Mouse (Mus musculus): ENCODE measurements around the gene Pdzrn4. TPM values are rescaled to one million over a fixed set of nuclear protein-coding genes. Genes with fewer than 3 reads are reported as not detected.

The Pdzrn4 gene
- polyA plus RNA-seq, 1 experiment from 2014 or later = 0.03 TPM

GRCm38 (mm10) chr15:92752167-92752566, 355.5 kb downstream of the Pdzrn4 start:
- Histone ChIP-seq H3K4me3 (replicated peaks) (no peak overlapping the region), H3K9ac (no peak overlapping the region), H3K27ac (no peak overlapping the region), H3K4me2 (no peak overlapping the region), H3K4me1 (replicated peaks) (no peaks in the 10 kb centered on the region), H3K36me3 (no peaks in the 10 kb centered on the region), H3K27me3 (no peaks in the 10 kb centered on the region), H3K9me3 (replicated peaks) (peaks cover 3% of the 10 kb centered on the region)
- no peak for DNase-seq
- ATAC-seq (ENCODE audit: low read depth) = no peak
- WGBS (ENCODE audit: insufficient replicate concordance) = 80% methylated on average over 17 of the region's 17 CpGs

- Histone ChIP-seq H3K36me3 (no peaks in the 10 kb centered on the region), H3K4me1 (replicated peaks) (no peaks in the 10 kb centered on the region), H3K27ac (no peak overlapping the region), H3K9me3 (replicated peaks) (no peaks in the 10 kb centered on the region), H3K9ac (no peak overlapping the region), H3K4me3 (replicated peaks) (no peak overlapping the region), H3K27me3 (no peaks in the 10 kb centered on the region), H3K4me2 (no peak overlapping the region)
- DNase-seq = no peak
- no peak for ATAC-seq (ENCODE audit: low read depth)
- 77% methylated on average over 13 of the region's 13 CpGs for WGBS (ENCODE audit: insufficient replicate concordance)
These were observed 355.9 kb downstream of the Pdzrn4 start for GRCm38 (mm10) chr15:92752578-92752977.

DNA sequence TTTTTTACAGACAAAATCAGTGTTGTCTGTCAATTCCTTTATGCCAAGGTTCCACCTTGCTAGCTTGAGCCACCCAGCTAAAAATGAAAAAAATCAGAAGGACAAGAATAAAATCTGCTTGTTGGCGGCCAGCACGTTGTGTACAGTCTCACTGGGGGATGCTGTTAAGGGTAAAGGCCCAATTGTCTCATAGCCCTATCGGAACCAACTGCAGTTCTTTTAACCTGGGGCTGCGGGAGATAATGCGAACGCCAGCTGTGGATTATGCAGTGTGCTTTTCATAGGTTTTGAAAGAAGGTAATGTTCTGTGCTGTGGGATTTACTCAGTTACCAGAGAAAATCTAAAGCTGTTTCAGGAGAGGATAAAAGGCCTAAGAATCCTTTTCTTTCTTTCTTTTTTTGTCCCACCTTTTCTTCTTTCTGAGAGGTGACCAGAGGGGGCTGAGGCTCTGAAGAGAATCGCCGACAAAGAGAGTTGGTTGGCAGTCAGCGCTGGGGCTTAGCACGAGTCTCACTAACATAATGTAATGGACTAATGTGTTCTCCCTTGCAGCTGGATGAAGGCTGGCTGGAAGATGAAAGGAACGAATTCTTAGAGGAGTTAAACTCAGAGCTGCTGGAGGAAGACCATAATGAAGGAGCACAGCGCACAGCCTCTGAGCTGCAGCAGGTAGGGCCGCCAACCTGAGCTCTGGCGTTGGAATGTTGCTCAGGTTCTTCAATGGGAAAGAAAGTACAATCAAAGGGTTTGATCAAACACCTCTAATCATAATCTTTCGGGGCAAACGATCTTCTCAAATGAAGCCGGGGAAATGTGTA, 360.6 kb downstream of the Pdzrn4 start:
- no peak overlapping the region for H3K9ac ChIP-seq
- H3K9me3 ChIP-seq (replicated peaks) = no peaks in the 10 kb centered on the region
- ATAC-seq (ENCODE audit: low read depth) = no peak
- no peaks in the 10 kb centered on the region for H3K27me3 ChIP-seq
- no peaks in the 10 kb centered on the region for H3K4me1 ChIP-seq (replicated peaks)
- no peaks in the 10 kb centered on the region for H3K36me3 ChIP-seq
- WGBS (ENCODE audit: insufficient replicate concordance) = 66% methylated on average over 17 of the region's 17 CpGs
- H3K4me2 ChIP-seq = no peak overlapping the region
- H3K4me3 ChIP-seq (replicated peaks) = no peak overlapping the region
- DNase-seq = no peak
- H3K27ac ChIP-seq = no peak overlapping the region

GRCm38 (mm10) chr15:92759001-92759400, 362.3 kb downstream of the Pdzrn4 start:
- 70% methylated on average over 8 of the region's 8 CpGs for WGBS (ENCODE audit: insufficient replicate concordance)
- no peak overlapping the region for H3K4me3 ChIP-seq (replicated peaks)
- H3K27me3 ChIP-seq = no peaks in the 10 kb centered on the region
- no peak overlapping the region for H3K4me2 ChIP-seq
- ATAC-seq (ENCODE audit: low read depth) = no peak
- no peaks in the 10 kb centered on the region for H3K4me1 ChIP-seq (replicated peaks)
- no peaks in the 10 kb centered on the region for H3K36me3 ChIP-seq
- no peaks in the 10 kb centered on the region for H3K9me3 ChIP-seq (replicated peaks)
- no peak for DNase-seq
- no peak overlapping the region for H3K9ac ChIP-seq
- no peak overlapping the region for H3K27ac ChIP-seq

DNA sequence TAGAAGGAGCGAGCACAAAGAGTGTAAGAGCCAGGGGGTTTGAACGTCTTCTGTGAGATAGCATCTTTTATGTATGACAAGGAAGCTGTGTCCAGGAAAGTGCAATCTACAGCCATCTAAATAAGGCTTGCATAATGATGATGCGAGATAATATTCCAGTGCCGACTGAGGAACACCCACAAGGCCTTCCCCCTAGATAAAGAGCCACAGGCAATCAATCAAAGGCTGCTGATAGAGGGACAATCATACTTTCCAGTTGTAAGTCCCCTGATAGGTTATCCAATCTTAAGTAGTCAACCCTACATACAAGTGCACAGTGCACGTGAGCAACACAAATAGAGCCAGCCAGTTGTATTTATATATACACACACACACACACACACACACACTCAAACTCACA, 366.6 kb downstream of the Pdzrn4 start:
- 55% methylated on average over 5 of the region's 5 CpGs for WGBS (ENCODE audit: insufficient replicate concordance)
- no peaks in the 10 kb centered on the region for H3K4me1 ChIP-seq (replicated peaks)
- no peaks in the 10 kb centered on the region for H3K9me3 ChIP-seq (replicated peaks)
- no peak overlapping the region for H3K4me2 ChIP-seq
- ATAC-seq (ENCODE audit: low read depth) = no peak
- H3K36me3 ChIP-seq = no peaks in the 10 kb centered on the region
- H3K4me3 ChIP-seq (replicated peaks) = no peak overlapping the region
- no peak for DNase-seq
- no peak overlapping the region for H3K9ac ChIP-seq
- H3K27ac ChIP-seq = no peak overlapping the region
- H3K27me3 ChIP-seq = no peaks in the 10 kb centered on the region

DNA sequence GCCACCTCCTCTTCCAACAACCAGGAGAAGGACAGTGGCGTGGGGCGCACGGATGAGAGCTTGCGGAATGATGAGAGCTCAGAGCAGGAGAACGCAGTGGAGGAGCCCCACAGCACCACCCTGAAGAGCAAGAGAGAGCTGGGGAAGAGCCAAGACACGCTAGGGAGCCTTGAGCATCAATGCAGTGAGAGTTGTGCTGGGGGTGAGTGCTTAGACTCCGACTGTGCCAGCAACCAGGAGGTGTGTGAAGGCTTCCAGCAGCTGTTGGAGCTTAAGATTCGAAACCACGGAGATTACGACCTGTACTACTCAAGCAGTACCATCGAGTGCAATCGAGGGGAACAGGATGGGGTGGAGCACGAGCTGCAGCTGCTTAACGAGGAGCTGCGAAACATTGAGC, 372.9 kb downstream of the Pdzrn4 start:
- no peaks in the 10 kb centered on the region for H3K4me1 ChIP-seq (replicated peaks)
- H3K27me3 ChIP-seq = no peaks in the 10 kb centered on the region
- H3K36me3 ChIP-seq = no peaks in the 10 kb centered on the region
- H3K4me3 ChIP-seq (replicated peaks) = no peak overlapping the region
- DNase-seq (no peak), ATAC-seq (ENCODE audit: low read depth) (no peak)
- H3K27ac ChIP-seq = no peak overlapping the region
- 72% methylated on average over 15 of the region's 15 CpGs for WGBS (ENCODE audit: insufficient replicate concordance)
- peaks cover 11% of the 10 kb centered on the region; the same call in 1 of the 2 replicates for H3K9me3 ChIP-seq (replicated peaks)
- no peak overlapping the region for H3K9ac ChIP-seq
- no peak overlapping the region for H3K4me2 ChIP-seq

DNA sequence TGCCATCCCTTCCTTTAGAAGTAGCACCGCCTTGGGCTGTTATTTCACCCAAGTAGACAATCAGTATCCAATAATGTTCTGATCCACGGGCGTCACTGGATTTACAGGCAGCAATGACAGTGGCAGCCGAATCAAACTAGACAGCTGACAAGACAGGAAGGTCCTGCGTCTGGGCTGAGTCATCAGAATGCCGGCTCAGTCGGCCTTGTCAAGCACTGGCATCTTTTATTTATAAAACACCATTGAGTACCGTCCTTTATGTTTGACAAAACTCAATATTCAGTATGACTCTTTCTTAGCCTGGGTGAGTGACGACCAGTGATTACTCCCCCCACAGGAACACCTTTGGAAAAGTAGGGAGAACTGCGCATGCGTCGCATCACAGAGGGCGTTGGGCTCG, 391.4 kb downstream of the Pdzrn4 start:
- no peak overlapping the region for H3K27ac ChIP-seq
- WGBS (ENCODE audit: insufficient replicate concordance) = 70% methylated on average over 14 of the region's 14 CpGs
- peaks cover 4% of the 10 kb centered on the region; the same call in 1 of the 2 replicates for H3K9me3 ChIP-seq (replicated peaks)
- no peaks in the 10 kb centered on the region for H3K36me3 ChIP-seq
- no peak overlapping the region for H3K4me2 ChIP-seq
- no peak overlapping the region for H3K4me3 ChIP-seq (replicated peaks)
- no peak for DNase-seq
- no peak overlapping the region for H3K9ac ChIP-seq
- no peaks in the 10 kb centered on the region for H3K27me3 ChIP-seq
- no peak for ATAC-seq (ENCODE audit: low read depth)
- no peaks in the 10 kb centered on the region for H3K4me1 ChIP-seq (replicated peaks)

- H3K36me3 ChIP-seq = no peaks in the 10 kb centered on the region
- ATAC-seq (ENCODE audit: low read depth) = no peak
- no peak for DNase-seq
- H3K27me3 ChIP-seq = no peaks in the 10 kb centered on the region
- no peaks in the 10 kb centered on the region for H3K4me1 ChIP-seq (replicated peaks)
- H3K27ac ChIP-seq = no peak overlapping the region
- H3K4me3 ChIP-seq (replicated peaks) = no peak overlapping the region
- H3K9me3 ChIP-seq (replicated peaks) = no peaks in the 10 kb centered on the region
- no peak overlapping the region for H3K4me2 ChIP-seq
- no peak overlapping the region for H3K9ac ChIP-seq
- 56% methylated on average over 3 of the region's 3 CpGs for WGBS (ENCODE audit: insufficient replicate concordance)
These were observed 397.6 kb downstream of the Pdzrn4 start for GRCm38 (mm10) chr15:92794275-92794674.

DNA sequence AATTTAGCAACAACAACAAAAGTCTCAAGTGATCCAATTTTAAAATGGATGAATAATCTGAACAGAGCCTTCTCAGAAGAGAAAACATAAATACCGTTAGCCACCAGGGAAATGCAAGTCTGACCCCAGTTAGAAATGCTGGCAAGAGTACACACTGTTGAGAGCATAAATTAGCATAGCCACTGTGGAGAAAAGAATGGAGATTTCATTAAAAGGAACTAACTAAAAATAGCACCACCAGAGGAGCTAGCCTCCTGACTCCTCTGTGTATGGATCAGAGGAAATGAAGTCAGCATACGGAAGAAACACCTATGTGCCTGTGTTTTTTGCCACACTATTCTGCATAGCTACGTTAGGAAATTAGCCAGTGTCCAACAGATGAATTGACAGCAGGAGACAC, 409.3 kb downstream of the Pdzrn4 start:
- H3K9me3 ChIP-seq (replicated peaks) = no peaks in the 10 kb centered on the region
- H3K4me1 ChIP-seq (replicated peaks) = no peaks in the 10 kb centered on the region
- no peak overlapping the region for H3K4me2 ChIP-seq
- H3K36me3 ChIP-seq = no peaks in the 10 kb centered on the region
- H3K4me3 ChIP-seq (replicated peaks) = no peak overlapping the region
- ATAC-seq (ENCODE audit: low read depth) (no peak), DNase-seq (no peak)
- H3K27me3 ChIP-seq = no peaks in the 10 kb centered on the region
- no peak overlapping the region for H3K9ac ChIP-seq
- H3K27ac ChIP-seq = no peak overlapping the region
- 41% methylated on average over 3 of the region's 3 CpGs for WGBS (ENCODE audit: insufficient replicate concordance)

- H3K4me1 ChIP-seq (replicated peaks) = no peaks in the 10 kb centered on the region
- H3K4me3 ChIP-seq (replicated peaks) = no peak overlapping the region
- no peak overlapping the region for H3K9ac ChIP-seq
- no peaks in the 10 kb centered on the region for H3K9me3 ChIP-seq (replicated peaks)
- H3K27me3 ChIP-seq = no peaks in the 10 kb centered on the region
- no peak for DNase-seq
- no peak overlapping the region for H3K27ac ChIP-seq
- 50% methylated on average over 1 of the region's 1 CpGs for WGBS (ENCODE audit: insufficient replicate concordance)
- no peak overlapping the region for H3K4me2 ChIP-seq
- no peaks in the 10 kb centered on the region for H3K36me3 ChIP-seq
- ATAC-seq (ENCODE audit: low read depth) = no peak
These were observed 409.7 kb downstream of the Pdzrn4 start for GRCm38 (mm10) chr15:92806352-92806751.

Measured in liver, embryonic 13.5 days (tissue).